Mouse (Mus musculus) right cerebral cortex, adult 18-20 months (tissue): Measurements from ENCODE around the gene Mapk3.

Experiments used
- DNase-seq: peaks from one replicate; pipeline ENCODE4 v3.0.0; 2022; ENCODE audit warnings: mixed read lengths

The Mapk3 gene

GRCm38 (mm10) chr7:126806956-126807355 lies 47.6 kb downstream of the Mapk3 start:
- DNase-seq = no peak

- no peak for DNase-seq
These were observed 48.0 kb downstream of the Mapk3 start for GRCm38 (mm10) chr7:126807405-126807804.

DNA sequence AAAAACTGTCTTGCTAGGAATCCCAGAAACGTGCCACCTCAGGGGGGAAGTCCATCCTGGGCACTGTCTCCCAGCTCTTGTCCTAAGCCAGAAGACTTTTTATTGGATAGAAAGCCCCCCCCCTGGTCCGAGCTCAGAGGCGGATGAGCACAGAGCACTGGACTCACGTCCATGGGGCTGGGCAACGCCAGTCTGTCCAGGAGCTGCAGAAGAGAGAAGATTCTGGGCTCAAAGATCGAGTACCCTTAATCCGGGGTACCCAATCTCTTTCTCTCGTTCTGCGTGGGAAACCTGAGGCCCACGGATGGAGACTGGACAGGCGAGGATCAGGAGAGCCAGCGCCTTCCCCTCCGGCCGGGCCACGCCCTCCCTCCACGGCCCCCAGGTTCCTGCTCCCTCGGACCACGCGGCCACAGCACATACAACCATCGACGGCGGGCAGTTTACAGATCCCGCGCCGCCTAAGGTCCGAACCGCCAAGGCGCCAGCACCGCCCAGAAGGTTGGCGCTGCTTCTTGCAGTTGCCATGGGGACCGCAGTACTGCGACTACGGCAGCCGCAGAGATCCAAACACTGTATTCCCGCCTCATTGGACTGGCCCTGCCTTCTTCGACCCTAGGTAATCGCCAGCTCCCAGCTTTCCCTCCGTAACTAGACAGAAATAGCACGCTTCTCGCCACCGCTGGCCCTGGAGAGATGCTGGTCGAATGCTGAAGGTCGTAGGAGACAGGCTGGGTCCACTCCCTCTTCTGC lies 49.5 kb downstream of the Mapk3 start:
- DNase-seq = peak; percentile 95

GRCm38 (mm10) chr7:126809723-126810369 lies 50.4 kb downstream of the Mapk3 start:
- no peak for DNase-seq
